Mouse (Mus musculus): ENCODE measurements around the gene Hpse. TPM values are rescaled to one million over a fixed set of nuclear protein-coding genes. Genes with fewer than 3 reads are reported as not detected.

Hpse gene
- polyA plus RNA-seq, 1 experiment from 2014 or later, result 1.2 TPM

DNA sequence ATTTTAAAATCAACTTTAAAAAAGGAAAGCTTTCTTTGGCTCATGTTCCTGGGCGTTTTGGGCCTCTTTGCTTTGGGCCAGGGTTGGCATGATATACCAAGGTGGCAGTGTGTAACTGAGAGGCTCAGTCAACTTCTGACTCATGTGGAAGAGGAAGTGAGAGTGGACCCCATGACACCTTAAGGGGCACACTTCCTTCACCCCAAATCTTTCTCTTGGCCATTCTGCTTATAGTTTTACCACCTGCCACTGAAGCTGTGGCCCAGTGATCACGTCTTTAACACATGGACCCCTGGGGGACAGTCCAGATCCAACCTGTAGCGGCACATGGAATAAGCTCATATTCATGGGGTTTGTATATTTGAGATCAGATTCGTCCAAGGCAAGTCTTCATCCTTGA is 6.5 kb upstream of the Hpse start:
- H3K27ac ChIP-seq (replicated peaks), result no peak overlapping the region
- H3K9me3 ChIP-seq, result no peaks in the 10 kb centered on the region
- H3K4me3 ChIP-seq, result no peak overlapping the region
- WGBS, result 88% methylated on average over 4 of the region's 4 CpGs
- no peak for ATAC-seq (ENCODE audit: low read depth)
- H3K27me3 ChIP-seq, result 0 out of 2 replicates have a peak, but pooled peaks cover 5% of the 10 kb centered on the region
- H3K4me1 ChIP-seq (replicated peaks), result no peaks in the 10 kb centered on the region
- H3K36me3 ChIP-seq, result no peaks in the 10 kb centered on the region
- no peak overlapping the region for H3K9ac ChIP-seq
- H3K4me2 ChIP-seq, result no peak overlapping the region

GRCm38 (mm10) chr5:100716762-100717161 is 2.8 kb downstream of the Hpse start:
- no peak overlapping the region for H3K4me3 ChIP-seq
- no peaks in the 10 kb centered on the region for H3K9me3 ChIP-seq
- no peak overlapping the region for H3K4me2 ChIP-seq
- H3K27ac ChIP-seq (replicated peaks), result no peak overlapping the region
- 95% methylated on average over 15 of the region's 15 CpGs for WGBS
- no peak overlapping the region for H3K9ac ChIP-seq
- H3K27me3 ChIP-seq, result peaks cover 34% of the 10 kb centered on the region
- H3K4me1 ChIP-seq (replicated peaks), result peaks cover 17% of the 10 kb centered on the region
- H3K36me3 ChIP-seq, result no peaks in the 10 kb centered on the region
- ATAC-seq (ENCODE audit: low read depth), result no peak

GRCm38 (mm10) chr5:100711219-100711618 is 8.3 kb downstream of the Hpse start:
- H3K9ac ChIP-seq, result no peak overlapping the region
- no peak for ATAC-seq (ENCODE audit: low read depth)
- no peaks in the 10 kb centered on the region for H3K4me1 ChIP-seq (replicated peaks)
- no peak overlapping the region for H3K4me2 ChIP-seq
- no peak overlapping the region for H3K27ac ChIP-seq (replicated peaks)
- no peaks in the 10 kb centered on the region for H3K36me3 ChIP-seq
- no peaks in the 10 kb centered on the region for H3K9me3 ChIP-seq
- H3K4me3 ChIP-seq, result no peak overlapping the region
- no peaks in the 10 kb centered on the region for H3K27me3 ChIP-seq
- WGBS, result 96% methylated on average over 6 of the region's 6 CpGs

GRCm38 (mm10) chr5:100710012-100710411 is 9.5 kb downstream of the Hpse start:
- 72% methylated on average over 2 of the region's 2 CpGs for WGBS
- no peak for ATAC-seq (ENCODE audit: low read depth)
- no peak overlapping the region for H3K27ac ChIP-seq (replicated peaks)
- no peaks in the 10 kb centered on the region for H3K27me3 ChIP-seq
- H3K4me2 ChIP-seq, result no peak overlapping the region
- H3K4me1 ChIP-seq (replicated peaks), result no peaks in the 10 kb centered on the region
- H3K36me3 ChIP-seq, result no peaks in the 10 kb centered on the region
- no peak overlapping the region for H3K9ac ChIP-seq
- no peak overlapping the region for H3K4me3 ChIP-seq
- no peaks in the 10 kb centered on the region for H3K9me3 ChIP-seq

DNA sequence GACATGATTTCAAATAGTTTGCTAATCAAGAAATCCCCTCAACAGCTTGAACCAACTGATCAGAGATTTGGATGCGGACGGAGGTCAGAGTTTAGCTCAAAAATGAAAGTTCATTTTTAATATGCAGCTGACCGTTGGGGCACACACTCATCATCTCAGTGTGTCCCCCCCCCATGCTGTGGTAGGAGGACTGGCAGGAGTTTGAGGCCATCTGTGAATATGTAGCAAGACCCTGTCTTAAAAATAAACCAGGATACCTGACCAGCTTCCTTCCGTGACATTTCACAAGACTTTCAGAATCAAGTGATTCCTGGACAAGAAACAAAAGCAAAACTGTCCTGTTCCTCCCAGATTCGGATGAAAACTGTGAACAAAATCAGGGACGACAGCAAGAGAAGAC is 10.5 kb downstream of the Hpse start:
- Histone ChIP-seq H3K36me3 (no peaks in the 10 kb centered on the region), H3K9me3 (no peaks in the 10 kb centered on the region), H3K9ac (no peak overlapping the region), H3K4me3 (no peak overlapping the region), H3K27me3 (no peaks in the 10 kb centered on the region), H3K4me1 (replicated peaks) (no peaks in the 10 kb centered on the region), H3K27ac (replicated peaks) (no peak overlapping the region), H3K4me2 (no peak overlapping the region)
- WGBS, result 89% methylated on average over 6 of the region's 6 CpGs
- ATAC-seq (ENCODE audit: low read depth), result no peak

DNA sequence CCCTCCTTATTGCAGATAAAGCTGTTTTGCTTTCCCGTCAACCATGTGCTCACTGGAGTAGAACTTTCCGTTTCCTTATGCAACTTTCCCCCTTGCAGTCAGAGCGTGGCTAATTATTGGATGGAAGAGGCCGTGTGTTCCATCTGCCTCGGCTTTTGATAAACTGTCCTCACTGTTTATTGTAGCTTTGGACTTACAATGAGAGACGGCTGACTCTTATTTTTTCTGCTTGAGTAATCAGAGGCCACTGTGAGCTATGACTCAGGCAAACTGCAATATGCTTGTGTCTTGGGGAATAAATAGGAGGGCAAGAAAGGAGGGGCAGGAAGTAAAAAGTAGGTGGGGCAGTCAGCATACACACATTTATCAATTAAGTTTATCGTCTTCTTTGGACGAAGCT is 12.8 kb downstream of the Hpse start:
- no peaks in the 10 kb centered on the region for H3K27me3 ChIP-seq
- no peaks in the 10 kb centered on the region for H3K4me1 ChIP-seq (replicated peaks)
- H3K9me3 ChIP-seq, result no peaks in the 10 kb centered on the region
- H3K4me2 ChIP-seq, result no peak overlapping the region
- no peak overlapping the region for H3K27ac ChIP-seq (replicated peaks)
- no peak overlapping the region for H3K4me3 ChIP-seq
- 40% methylated on average over 8 of the region's 8 CpGs for WGBS
- no peak for ATAC-seq (ENCODE audit: low read depth)
- H3K36me3 ChIP-seq, result no peaks in the 10 kb centered on the region
- H3K9ac ChIP-seq, result no peak overlapping the region

- Histone ChIP-seq H3K4me1 (replicated peaks) (no peaks in the 10 kb centered on the region), H3K27me3 (no peaks in the 10 kb centered on the region), H3K36me3 (no peaks in the 10 kb centered on the region), H3K4me2 (no peak overlapping the region), H3K4me3 (no peak overlapping the region), H3K27ac (replicated peaks) (no peak overlapping the region), H3K9me3 (no peaks in the 10 kb centered on the region), H3K9ac (no peak overlapping the region)
- ATAC-seq (ENCODE audit: low read depth), result no peak
- 100% methylated on average over 2 of the region's 2 CpGs for WGBS
Measured at GRCm38 (mm10) chr5:100704272-100704671, 15.2 kb downstream of the Hpse start.

GRCm38 (mm10) chr5:100702325-100702724 is 17.2 kb downstream of the Hpse start:
- 89% methylated on average over 3 of the region's 3 CpGs for WGBS
- no peak for ATAC-seq (ENCODE audit: low read depth)

DNA sequence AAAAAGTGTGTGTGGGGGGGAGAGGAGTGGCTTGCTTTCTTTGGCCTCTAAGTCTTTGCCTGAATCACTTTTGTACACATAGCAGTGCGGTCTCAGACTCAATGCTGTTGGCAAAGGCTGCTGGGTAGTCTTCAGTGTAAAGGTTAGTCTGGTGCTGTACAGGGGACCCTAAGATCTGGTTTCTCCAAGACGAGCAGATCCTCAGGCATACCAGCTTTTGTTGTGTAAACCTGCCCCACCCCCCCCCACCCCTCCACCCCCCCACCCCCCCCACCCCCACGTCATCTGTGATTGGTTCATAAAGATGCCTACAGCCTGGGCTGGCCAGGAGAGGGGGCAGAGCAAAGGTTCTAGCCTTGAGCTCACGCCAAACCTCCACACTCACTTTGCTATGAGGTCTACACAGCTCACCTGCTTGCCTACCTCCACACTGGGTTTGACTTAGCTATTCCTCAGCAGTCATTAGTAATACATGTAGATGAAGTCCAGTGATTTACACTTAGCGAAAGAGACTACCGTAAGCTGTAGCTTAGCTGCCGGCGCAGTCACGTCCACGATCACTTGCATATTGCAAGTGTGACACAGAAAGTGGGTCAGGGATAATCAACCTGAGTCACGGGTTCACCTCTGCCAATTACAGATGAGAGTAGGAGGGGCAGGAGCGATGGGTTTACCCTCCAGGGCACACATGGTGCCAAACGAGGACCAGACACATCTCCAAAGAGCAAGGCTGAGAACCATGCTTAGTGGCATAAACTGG is 18.5 kb downstream of the Hpse start:
- Histone ChIP-seq H3K4me1 (replicated peaks) (no peaks in the 10 kb centered on the region), H3K36me3 (no peaks in the 10 kb centered on the region), H3K4me2 (no peak overlapping the region), H3K9ac (no peak overlapping the region), H3K9me3 (no peaks in the 10 kb centered on the region), H3K27me3 (no peaks in the 10 kb centered on the region), H3K27ac (replicated peaks) (no peak overlapping the region), H3K4me3 (no peak overlapping the region)
- WGBS, result 84% methylated on average over 13 of the region's 13 CpGs
- ATAC-seq (ENCODE audit: low read depth), result no peak

More at GRCm38 (mm10) chr5:100702325-100702724, 17.2 kb downstream of the Hpse start:
- Histone ChIP-seq H3K9ac (no peak overlapping the region), H3K36me3 (no peaks in the 10 kb centered on the region), H3K9me3 (no peaks in the 10 kb centered on the region), H3K4me3 (no peak overlapping the region), H3K4me2 (no peak overlapping the region), H3K27ac (replicated peaks) (no peak overlapping the region), H3K27me3 (no peaks in the 10 kb centered on the region), H3K4me1 (replicated peaks) (no peaks in the 10 kb centered on the region)

GRCm38 (mm10) chr5:100697886-100698285 is 21.6 kb downstream of the Hpse start:
- Histone ChIP-seq H3K4me3 (no peak overlapping the region), H3K27ac (replicated peaks) (no peak overlapping the region), H3K27me3 (no peaks in the 10 kb centered on the region), H3K4me2 (no peak overlapping the region), H3K4me1 (replicated peaks) (no peaks in the 10 kb centered on the region), H3K36me3 (no peaks in the 10 kb centered on the region), H3K9me3 (no peaks in the 10 kb centered on the region), H3K9ac (no peak overlapping the region)
- 79% methylated on average over 2 of the region's 2 CpGs for WGBS
- ATAC-seq (ENCODE audit: low read depth), result no peak

GRCm38 (mm10) chr5:100697398-100697797 is 22.1 kb downstream of the Hpse start:
- Histone ChIP-seq H3K9ac (no peak overlapping the region), H3K4me1 (replicated peaks) (no peaks in the 10 kb centered on the region), H3K36me3 (no peaks in the 10 kb centered on the region), H3K27ac (replicated peaks) (no peak overlapping the region), H3K27me3 (no peaks in the 10 kb centered on the region), H3K9me3 (no peaks in the 10 kb centered on the region), H3K4me2 (no peak overlapping the region), H3K4me3 (no peak overlapping the region)
- WGBS, result 77% methylated on average over 2 of the region's 2 CpGs
- no peak for ATAC-seq (ENCODE audit: low read depth)

- no peak overlapping the region for H3K4me2 ChIP-seq
- no peak overlapping the region for H3K9ac ChIP-seq
- no peaks in the 10 kb centered on the region for H3K9me3 ChIP-seq
- no peak overlapping the region for H3K4me3 ChIP-seq
- no peak overlapping the region for H3K27ac ChIP-seq (replicated peaks)
- H3K27me3 ChIP-seq, result no peaks in the 10 kb centered on the region
- no peak for ATAC-seq (ENCODE audit: low read depth)
- no peaks in the 10 kb centered on the region for H3K4me1 ChIP-seq (replicated peaks)
- H3K36me3 ChIP-seq, result no peaks in the 10 kb centered on the region
- 63% methylated on average over 4 of the region's 4 CpGs for WGBS
Measured at GRCm38 (mm10) chr5:100685631-100686030, 33.9 kb downstream of the Hpse start.

GRCm38 (mm10) chr5:100680542-100680933 is 39.0 kb downstream of the Hpse start:
- no peak for ATAC-seq (ENCODE audit: low read depth)
- 77% methylated on average over 6 of the region's 6 CpGs for WGBS
- H3K4me2 ChIP-seq, result no peak overlapping the region
- H3K27ac ChIP-seq (replicated peaks), result no peak overlapping the region
- no peaks in the 10 kb centered on the region for H3K27me3 ChIP-seq
- no peak overlapping the region for H3K4me3 ChIP-seq
- H3K4me1 ChIP-seq (replicated peaks), result no peaks in the 10 kb centered on the region
- H3K9me3 ChIP-seq, result no peaks in the 10 kb centered on the region
- no peaks in the 10 kb centered on the region for H3K36me3 ChIP-seq
- no peak overlapping the region for H3K9ac ChIP-seq
